Mouse (Mus musculus) liver, embryonic 16.5 days (tissue): ENCODE measurements around the gene Elmo2. TPM values are rescaled to one million over a fixed set of nuclear protein-coding genes. Genes with fewer than 3 reads are reported as not detected.

Source experiments
- ATAC-seq: fragments of 200-750 bp; cut with Nextera tagmentation; 2 replicates; pipeline ENCODE4 v1.8.0; 2017; ENCODE audit warnings: low read depth, mild to moderate bottlenecking, moderate number of reproducible peaks, moderate library complexity
- H3K27ac ChIP-seq: fragments of 300-500 bp; sonication (generic); 2 replicates; pipeline ENCODE4 v1.5.1; 2014; ENCODE audit warnings: mild to moderate bottlenecking, low read length
- H3K27me3 ChIP-seq: fragments of 300-500 bp; sonication (generic); 2 replicates; pipeline ENCODE4 v1.6.1; 2014; ENCODE audit warnings: low read depth, low read length, mixed read lengths; ENCODE audit not compliant: control insufficient read depth, insufficient read depth
- H3K36me3 ChIP-seq: fragments of 300-500 bp; sonication (generic); 2 replicates; pipeline ENCODE4 v1.6.1; 2014; ENCODE audit warnings: mild to moderate bottlenecking; ENCODE audit not compliant: control insufficient read depth, insufficient read depth
- H3K4me1 ChIP-seq: fragments of 300-500 bp; sonication (generic); 2 replicates; pipeline ENCODE4 v1.6.1; 2014; ENCODE audit warnings: low read depth, low read length, mixed read lengths; ENCODE audit not compliant: control insufficient read depth
- H3K4me2 ChIP-seq: fragments of 300-500 bp; sonication (generic); 2 replicates; pipeline ENCODE4 v1.6.1; 2014; ENCODE audit warnings: low read depth, low read length, mixed read lengths
- H3K4me3 ChIP-seq: fragments of 300-500 bp; sonication (generic); 2 replicates; pipeline ENCODE4 v1.5.1; 2014; ENCODE audit warnings: low read depth, mild to moderate bottlenecking, low read length
- H3K9ac ChIP-seq: fragments of 300-500 bp; sonication (generic); 2 replicates; pipeline ENCODE4 v1.6.1; 2014; ENCODE audit warnings: low read depth, low read length
- H3K9me3 ChIP-seq: fragments of 300-500 bp; sonication (generic); replicated peaks from 2 replicates; pipeline ENCODE4 v1.6.1; 2016; ENCODE audit warnings: low read length; ENCODE audit not compliant: control insufficient read depth
- WGBS: fragments of 180-500 bp; shearing (Covaris S2); extraction: QIAGEN DNeasy Blood & Tissue Kit; methylation state at CpG from one replicate; pipeline ENCODE4 v1.1.7; 2014; ENCODE audit not compliant: insufficient replicate concordance; 5-methylcytosine and 5-hydroxymethylcytosine counted together
- polyA plus RNA-seq: library from polyadenylated mRNA; unstranded; fragments of >200 nt; fragmentation: Nextera tagmentation; extraction: Ambion mirVana; gene quantifications from 2 replicates; pipeline ENCODE4 v1.2.1, GENCODE M21; 2015

Elmo2 gene
- 15.9 and 16.3 TPM in 2 replicates for polyA plus RNA-seq

- Histone ChIP-seq H3K4me1 (peaks cover 42% of the 10 kb centered on the region), H3K27me3 (no peaks in the 10 kb centered on the region)
Observed at GRCm38 (mm10) chr2:165326304-165327190, at the start of gene Elmo2. TSS of gene Elmo2 (minus strand) at chr2:165326479.

DNA sequence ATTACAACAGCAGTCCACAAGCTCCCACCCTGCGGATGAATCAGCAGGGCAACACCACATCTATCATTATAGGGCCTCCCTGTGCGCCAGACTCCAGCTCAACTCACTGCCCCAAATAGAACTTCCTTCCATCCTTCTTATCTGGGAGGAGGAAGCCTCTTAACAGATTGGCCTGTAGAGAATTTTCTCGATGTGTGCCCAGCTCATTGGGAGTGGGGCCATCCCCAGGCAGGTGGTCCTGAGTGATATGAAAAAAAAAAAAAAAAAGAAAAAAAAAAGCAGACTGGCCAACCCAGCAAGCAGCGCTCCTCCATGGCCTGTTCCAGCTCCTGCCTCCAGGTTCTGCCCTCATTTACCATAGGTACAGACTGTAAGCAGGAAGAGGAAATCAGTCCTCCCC is 49.7 kb upstream of the Elmo2 start:
- 24% methylated on average over 4 of the region's 4 CpGs for WGBS
- Histone ChIP-seq H3K4me1 (no peaks in the 10 kb centered on the region), H3K9ac (no peak overlapping the region), H3K27me3 (no peaks in the 10 kb centered on the region), H3K36me3 (peaks cover 13% of the 10 kb centered on the region), H3K4me3 (no peak overlapping the region), H3K9me3 (peaks cover 5% of the 10 kb centered on the region; the same call in 1 of the 2 replicates), H3K27ac (no peak overlapping the region), H3K4me2 (no peak overlapping the region)
- no peak for ATAC-seq

More at GRCm38 (mm10) chr2:165326304-165327190, at the start of gene Elmo2:
- under 1% methylated on average over 55 of the region's 55 CpGs for WGBS
- peak; percentile 98 for ATAC-seq
- Histone ChIP-seq H3K36me3 (no peaks in the 10 kb centered on the region), H3K4me2 (peak within 1 kb of the TSS; percentile 92), H3K9ac (peak within 1 kb of the TSS; percentile 89), H3K4me3 (peak within 1 kb of the TSS; percentile 87), H3K9me3 (no peaks in the 10 kb centered on the region), H3K27ac (peak within 1 kb of the TSS; percentile 21; the same call in 1 of the 2 replicates)

DNA sequence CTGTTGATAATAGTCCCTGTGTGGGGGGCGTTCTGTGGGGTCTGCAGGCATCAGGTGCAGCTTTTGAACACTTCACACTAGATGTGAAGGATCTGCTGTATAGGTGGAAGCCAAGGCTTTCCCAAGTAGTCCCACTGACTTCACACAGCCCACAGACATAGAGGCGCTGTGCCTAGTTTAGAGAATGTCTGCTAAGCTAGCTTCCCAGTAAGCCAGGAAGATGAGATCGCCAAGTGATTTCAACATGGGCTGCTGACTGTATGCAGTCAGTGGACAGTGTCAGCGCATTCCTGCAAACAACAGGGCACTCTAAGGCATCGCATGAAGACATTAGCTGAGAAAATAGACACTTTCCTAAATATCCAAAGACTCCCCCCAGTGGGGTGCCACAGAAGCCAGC is 49.2 kb upstream of the Elmo2 start:
- Histone ChIP-seq H3K36me3 (peaks cover 7% of the 10 kb centered on the region), H3K9ac (no peak overlapping the region), H3K27me3 (no peaks in the 10 kb centered on the region), H3K9me3 (peaks cover 3% of the 10 kb centered on the region; the same call in 1 of the 2 replicates), H3K27ac (no peak overlapping the region), H3K4me3 (no peak overlapping the region), H3K4me1 (no peaks in the 10 kb centered on the region), H3K4me2 (no peak overlapping the region)
- no peak for ATAC-seq
- WGBS, result 52% methylated on average over 5 of the region's 5 CpGs

GRCm38 (mm10) chr2:165371066-165371465 is 44.8 kb upstream of the Elmo2 start:
- ATAC-seq, result no peak
- H3K27ac ChIP-seq, result no peak overlapping the region
- no peaks in the 10 kb centered on the region for H3K36me3 ChIP-seq
- H3K4me1 ChIP-seq, result no peaks in the 10 kb centered on the region; the same call in 1 of the 2 replicates
- 16% methylated on average over 3 of the region's 3 CpGs for WGBS
- H3K9me3 ChIP-seq, result no peaks in the 10 kb centered on the region
- H3K27me3 ChIP-seq, result peaks cover 5% of the 10 kb centered on the region
- H3K9ac ChIP-seq, result no peak overlapping the region
- no peak overlapping the region for H3K4me3 ChIP-seq
- no peak overlapping the region for H3K4me2 ChIP-seq

DNA sequence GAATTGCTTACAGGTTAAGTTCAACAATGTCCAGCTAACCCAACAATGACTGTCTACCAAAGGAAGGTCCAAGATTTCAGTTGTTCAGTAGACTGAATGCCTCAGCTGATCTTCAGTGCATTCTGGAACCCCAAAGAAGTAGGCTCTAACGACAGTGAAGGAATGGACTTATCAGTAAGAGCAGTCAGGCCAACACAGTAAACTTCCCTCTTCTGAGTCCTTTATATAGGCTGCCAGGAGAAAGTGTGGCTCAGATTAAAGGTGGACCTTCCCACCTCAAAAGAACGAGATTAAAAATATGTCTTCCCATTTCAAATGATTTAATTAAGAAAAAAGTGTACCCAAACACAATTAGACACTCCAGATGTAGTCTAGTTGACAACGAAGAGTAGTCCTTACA is 44.1 kb upstream of the Elmo2 start:
- Histone ChIP-seq H3K27me3 (peaks cover 5% of the 10 kb centered on the region), H3K9me3 (no peaks in the 10 kb centered on the region), H3K4me1 (no peaks in the 10 kb centered on the region; the same call in 1 of the 2 replicates), H3K36me3 (no peaks in the 10 kb centered on the region), H3K27ac (no peak overlapping the region), H3K4me2 (no peak overlapping the region), H3K9ac (no peak overlapping the region), H3K4me3 (no peak overlapping the region)
- 32% methylated on average over 3 of the region's 3 CpGs for WGBS
- ATAC-seq, result no peak

GRCm38 (mm10) chr2:165368496-165368895 is 42.2 kb upstream of the Elmo2 start, which contains the start of gene Zfp663:
TSS of gene Zfp663 (minus strand) at chr2:165368729.
- H3K27me3 ChIP-seq, result peaks cover 5% of the 10 kb centered on the region
- ATAC-seq, result no peak
- no peaks in the 10 kb centered on the region for H3K36me3 ChIP-seq
- H3K27ac ChIP-seq, result no peak within 1 kb of the TSS
- peak within 1 kb of the TSS; percentile 29; the same call in 1 of the 2 replicates for H3K4me3 ChIP-seq
- no peaks in the 10 kb centered on the region for H3K9me3 ChIP-seq
- H3K4me1 ChIP-seq, result no peaks in the 10 kb centered on the region; the same call in 1 of the 2 replicates
- 5% methylated on average over 27 of the region's 27 CpGs for WGBS
- H3K9ac ChIP-seq, result no peak within 1 kb of the TSS
- peak within 1 kb of the TSS; percentile 36; the same call in 1 of the 2 replicates for H3K4me2 ChIP-seq

DNA sequence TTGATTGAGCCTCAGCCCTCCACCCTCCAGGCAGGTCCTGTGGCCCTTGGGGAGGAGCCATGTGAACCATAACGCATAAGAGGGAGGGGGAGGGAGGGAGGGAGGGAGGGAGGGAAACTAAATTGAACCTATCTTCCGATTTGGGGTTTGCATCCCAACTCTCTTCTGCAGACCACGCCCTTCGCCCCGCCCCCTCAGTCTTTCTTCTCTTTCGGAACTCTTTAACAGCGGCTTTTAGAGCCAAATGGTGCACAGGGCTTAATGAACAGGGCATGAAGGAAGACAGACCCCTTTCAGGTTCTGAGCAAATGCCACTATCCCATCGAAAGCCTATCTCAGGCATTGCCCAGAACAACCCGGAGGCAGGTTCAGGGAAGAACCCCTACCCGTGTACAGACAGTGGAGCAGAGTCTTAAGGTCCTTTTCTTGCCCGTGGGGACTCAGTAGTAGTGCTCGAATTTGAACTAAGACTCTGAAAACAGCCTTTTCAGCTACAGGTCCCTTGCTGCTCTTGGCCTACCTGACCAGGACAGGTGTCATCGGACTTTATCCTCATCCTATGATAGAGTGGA is 41.7 kb upstream of the Elmo2 start:
- H3K4me2 ChIP-seq, result peak overlapping the region; percentile 33; the same call in 1 of the 2 replicates
- WGBS, result 1% methylated on average over 13 of the region's 13 CpGs
- no peak overlapping the region for H3K27ac ChIP-seq
- peaks cover 5% of the 10 kb centered on the region for H3K27me3 ChIP-seq
- no peak for ATAC-seq
- H3K9ac ChIP-seq, result no peak overlapping the region
- H3K4me3 ChIP-seq, result peak overlapping the region; percentile 29; the same call in 1 of the 2 replicates
- no peaks in the 10 kb centered on the region for H3K9me3 ChIP-seq
- H3K4me1 ChIP-seq, result no peaks in the 10 kb centered on the region; the same call in 1 of the 2 replicates
- no peaks in the 10 kb centered on the region for H3K36me3 ChIP-seq

- no peaks in the 10 kb centered on the region for H3K36me3 ChIP-seq
- H3K27me3 ChIP-seq, result peaks cover 5% of the 10 kb centered on the region
- H3K9me3 ChIP-seq, result no peaks in the 10 kb centered on the region
- no peak overlapping the region for H3K27ac ChIP-seq
- H3K4me3 ChIP-seq, result no peak overlapping the region
- H3K4me1 ChIP-seq, result no peaks in the 10 kb centered on the region; the same call in 1 of the 2 replicates
- no peak overlapping the region for H3K9ac ChIP-seq
- H3K4me2 ChIP-seq, result no peak overlapping the region
- peak; percentile 75 for ATAC-seq
- WGBS, result 3% methylated on average over 5 of the region's 8 CpGs
Observed at GRCm38 (mm10) chr2:165367047-165367520, 40.8 kb upstream of the Elmo2 start.
